Mouse (Mus musculus) liver, adult 2 months (tissue): Measurements from ENCODE around the gene Npm3.

Source experiments
- CTCF ChIP-seq: fragments of 200-500 bp; IDR thresholded peaks from 2 replicates; pipeline ENCODE4 v1.5.1; 2011; ENCODE audit warnings: low read depth, low read length, control low read depth
- POLR2A ChIP-seq: fragments of 200-500 bp; IDR thresholded peaks from 2 replicates; pipeline ENCODE4 v1.6.1; 2011; ENCODE audit warnings: low read length, control low read depth; ENCODE audit not compliant: insufficient read depth; ENCODE audit errors: extremely low read depth

- TF ChIP-seq CTCF (no peak), POLR2A (no peak)
Measured at GRCm38 (mm10) chr19:45758671-45759070, 9.3 kb upstream of the Npm3 start.
